Mouse (Mus musculus): ENCODE measurements at regions not wholly inside any gene's neighbourhood (a gene's known extent, or its start where the extent isn't known, plus 50 kb on each side); places are given as distances from the start of the nearest gene placed in this dataset.

DNA sequence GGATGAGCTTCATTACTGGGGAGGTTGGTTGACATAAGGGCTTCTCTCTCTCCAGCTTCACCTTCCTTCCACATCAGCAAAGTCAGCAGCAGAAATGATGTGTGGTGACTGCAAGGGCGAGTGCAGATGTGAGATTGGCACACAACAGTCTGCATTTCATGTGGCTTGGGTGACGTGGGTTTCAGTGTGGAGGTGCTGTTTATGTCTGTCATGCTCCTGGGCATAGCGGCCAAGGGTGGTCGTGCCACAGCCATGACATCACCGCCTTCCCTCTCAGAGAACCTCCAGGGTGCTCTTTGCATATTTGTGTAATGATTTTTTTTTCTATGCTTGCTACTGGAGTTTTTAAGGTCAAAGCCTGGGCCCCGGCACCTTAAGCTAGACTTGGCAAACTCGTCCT is 64.0 kb downstream of the Pthlh start:
- DNase-seq (ENCODE audit: low read depth): peak; percentile 19

DNA sequence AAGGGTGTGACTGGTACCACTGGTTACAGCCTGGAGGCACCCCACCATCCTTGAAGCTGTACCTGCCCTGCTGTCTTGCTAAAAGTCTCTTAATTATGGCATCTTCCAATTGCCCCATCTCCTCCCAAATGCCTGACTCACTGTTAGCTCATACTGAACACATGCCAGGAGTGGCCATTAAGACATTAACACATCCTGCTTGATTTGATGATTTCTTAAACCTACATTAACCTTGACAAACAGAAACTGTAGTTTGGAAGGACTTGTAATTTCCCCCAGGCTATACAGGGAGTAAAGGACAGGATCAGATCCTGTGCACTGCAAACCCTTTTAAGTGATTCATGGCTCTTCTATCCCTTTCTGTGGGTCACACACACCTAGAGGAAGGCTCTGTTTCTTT is 64.6 kb downstream of the Pthlh start:
- DNase-seq (ENCODE audit: low read depth): no peak

DNA sequence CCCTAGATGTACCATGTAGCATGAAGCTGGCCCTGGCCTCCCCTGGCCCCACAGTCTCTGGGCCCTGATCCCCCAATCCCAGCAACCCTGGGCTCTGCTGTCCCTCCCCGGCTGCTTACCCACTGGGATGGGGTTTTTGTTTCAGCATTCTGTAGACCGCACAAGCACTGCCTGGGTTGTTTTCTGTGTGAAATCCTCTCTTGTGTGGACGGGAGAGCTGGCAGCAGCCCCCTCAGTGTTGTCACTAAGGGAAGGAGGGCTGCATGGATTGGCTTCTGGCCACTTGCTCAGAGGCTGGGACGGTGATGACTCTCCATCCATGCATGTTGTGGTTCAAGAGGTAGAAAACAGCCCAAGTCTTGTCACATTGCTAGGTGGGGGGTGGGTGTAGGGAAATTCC is 67.6 kb downstream of the Pthlh start:
- peak; percentile 44 for DNase-seq (ENCODE audit: low read depth)

DNA sequence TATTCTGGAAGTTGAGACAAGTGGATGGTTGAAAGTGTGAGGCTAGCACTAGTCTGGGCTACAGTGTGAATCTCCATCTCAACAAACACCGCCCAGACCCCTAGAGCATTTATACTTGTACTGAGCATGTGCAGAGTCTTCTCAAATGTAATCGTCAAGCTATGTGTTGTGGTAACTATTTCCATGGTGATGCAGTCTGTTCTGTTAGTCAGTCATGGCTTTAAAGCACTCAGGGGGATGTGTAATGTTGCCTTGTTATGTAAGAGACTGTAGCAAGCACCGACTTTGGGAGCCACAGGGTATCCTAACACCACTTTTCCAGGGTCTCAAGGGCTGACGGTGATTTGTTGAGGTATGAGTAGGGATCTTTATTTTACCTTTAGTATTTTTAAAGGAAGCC is 68.7 kb downstream of the Pthlh start:
- DNase-seq (ENCODE audit: low read depth): no peak

DNA sequence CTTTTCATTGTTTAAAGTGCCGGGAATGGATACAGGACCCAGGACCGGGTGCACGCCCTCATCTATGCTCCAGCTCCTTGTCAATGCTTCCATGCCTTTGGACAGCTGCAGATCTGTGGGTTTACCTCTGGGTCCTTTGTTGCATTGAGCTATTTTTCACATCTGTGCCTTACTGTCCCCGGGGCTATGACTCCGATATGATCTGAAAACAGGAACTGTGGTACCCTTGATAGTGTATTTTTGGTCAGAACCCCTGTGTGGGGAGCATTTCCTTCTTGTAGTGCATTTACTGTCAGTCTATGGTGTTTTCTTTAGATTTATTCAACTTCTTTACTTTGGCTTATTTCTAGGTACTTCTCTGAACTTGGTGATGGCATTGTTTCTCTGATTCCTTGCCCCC is 76.3 kb downstream of the Pthlh start:
- DNase-seq (ENCODE audit: low read depth): no peak

DNA sequence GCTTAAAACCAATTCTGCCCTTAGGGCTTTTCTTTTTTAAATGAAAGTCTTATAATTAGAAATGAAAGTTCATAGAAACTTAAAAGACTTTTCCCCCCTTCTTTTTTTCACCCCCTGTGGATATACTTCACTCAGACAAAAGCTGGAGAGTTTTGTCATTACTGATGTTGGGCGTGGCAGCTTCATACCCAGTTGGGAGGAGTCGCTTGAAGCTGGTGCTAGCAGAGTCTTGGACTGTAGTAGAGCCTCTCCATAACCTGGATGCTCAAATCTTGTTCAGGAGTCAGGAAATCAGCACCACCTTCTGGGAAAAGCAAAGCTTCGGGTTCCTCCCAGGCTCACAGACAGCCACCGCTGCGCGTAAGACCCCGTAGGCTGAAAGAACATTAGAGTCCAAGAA is 85.7 kb downstream of the Pthlh start:
- DNase-seq (ENCODE audit: low read depth): no peak

DNA sequence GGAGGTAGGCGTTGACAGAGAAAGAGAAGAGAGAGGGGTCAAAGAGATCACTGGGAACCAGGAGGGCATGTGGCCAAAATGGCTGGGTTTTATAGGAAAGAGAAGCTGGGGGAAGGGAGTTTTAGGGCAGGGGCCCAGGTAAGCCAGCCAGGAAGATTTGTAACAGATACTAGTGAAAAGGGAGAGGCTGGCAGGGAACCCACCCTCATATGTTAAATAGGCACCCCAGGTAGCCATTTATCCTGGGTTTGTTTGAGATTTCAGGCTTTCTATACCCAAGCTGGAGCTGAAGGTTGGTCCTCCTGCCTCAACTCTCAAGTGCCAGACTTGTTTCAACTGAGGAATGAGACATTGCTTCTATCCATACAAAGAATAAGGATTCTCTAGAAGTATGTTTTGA is 85.0 kb downstream of the Klhl42 start:
- no peak for DNase-seq (ENCODE audit: low read depth)
